Mouse (Mus musculus) layer of hippocampus, adult 2 months (tissue): ENCODE measurements around the gene Lsm12. TPM values are rescaled to one million over a fixed set of nuclear protein-coding genes. Genes with fewer than 3 reads are reported as not detected.

Experiments used
- DNase-seq, 2 experiments: peaks; one replicate each; pipeline ENCODE4 v3.0.0; 2022; ENCODE audit warnings: low spot score in 2 of 2
- H3K27ac ChIP-seq: fragments of 200-600 bp; 2 replicates; pipeline ENCODE4 v1.8.1; 2022
- H3K4me3 ChIP-seq: fragments of 200-600 bp; 2 replicates; pipeline ENCODE4 v1.8.1; 2022; ENCODE audit warnings: mild to moderate bottlenecking
- CTCF ChIP-seq: fragments of 200-600 bp; conservative IDR thresholded peaks from 2 replicates; pipeline ENCODE4 v1.8.1; 2022; ENCODE audit warnings: antibody characterized with exemption, mild to moderate bottlenecking, moderate library complexity
- total RNA-seq, 2 experiments: library from RNA; stranded (reverse); gene quantifications; 2 replicates each; pipeline ENCODE4 v1.2.3; 2021

Lsm12 gene
- total RNA-seq, 2 experiments from 2014 or later = 56.6 to 56.9 TPM

DNA sequence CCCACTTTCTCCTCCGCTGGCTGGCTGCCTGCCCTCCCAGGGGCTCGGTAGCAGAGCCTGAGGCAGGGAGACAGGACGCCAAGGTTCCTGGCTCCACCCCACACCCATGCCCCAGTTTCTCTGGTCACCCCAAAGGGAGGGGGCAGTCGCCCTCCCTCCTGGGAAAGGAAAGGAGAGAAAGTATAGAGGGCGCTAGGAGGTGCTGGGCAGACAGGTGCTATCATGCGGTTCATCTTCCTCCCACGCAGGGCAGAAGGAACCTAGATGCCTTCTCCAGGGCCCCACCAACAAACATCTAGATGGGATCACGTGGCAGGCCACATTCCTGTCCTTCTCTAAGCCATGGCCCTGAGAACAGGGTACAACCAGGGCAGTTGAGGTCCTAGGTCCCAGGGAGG is 36.9 kb upstream of the Lsm12 start:
- TF ChIP-seq CTCF = no peak
- no peak overlapping the region for H3K4me3 ChIP-seq
- H3K27ac ChIP-seq = peak overlapping the region; percentile 95
- no peak for DNase-seq

GRCm38 (mm10) chr11:102221243-102221953 is 36.3 kb upstream of the Lsm12 start:
- no peak overlapping the region for H3K4me3 ChIP-seq
- peak overlapping the region; percentile 95 for H3K27ac ChIP-seq
- DNase-seq = no peak
- TF ChIP-seq CTCF = no peak

DNA sequence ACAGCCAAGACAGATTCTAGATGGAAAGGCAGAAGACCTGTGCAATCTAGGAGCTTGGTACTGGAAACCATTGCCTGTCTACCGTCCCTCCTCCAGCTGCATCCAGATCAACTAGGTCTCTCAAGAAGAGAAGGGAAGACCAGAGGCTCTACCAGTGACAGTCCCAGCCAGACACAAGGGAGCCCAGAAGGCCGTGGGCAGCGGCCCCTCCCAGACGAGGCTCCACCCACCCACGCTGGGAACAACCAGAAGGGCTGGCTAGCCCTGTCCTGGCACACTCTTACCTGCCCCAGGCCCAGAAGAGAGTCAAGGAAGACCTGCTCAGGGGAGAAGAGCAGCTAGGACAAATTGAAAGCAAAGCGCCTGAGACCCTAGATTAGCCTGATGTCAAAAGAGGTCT is 35.4 kb upstream of the Lsm12 start:
- Histone ChIP-seq H3K27ac (peak overlapping the region; percentile 95; the same call in 1 of the 2 replicates), H3K4me3 (no peak overlapping the region)
- TF ChIP-seq CTCF = no peak
- no peak for DNase-seq

DNA sequence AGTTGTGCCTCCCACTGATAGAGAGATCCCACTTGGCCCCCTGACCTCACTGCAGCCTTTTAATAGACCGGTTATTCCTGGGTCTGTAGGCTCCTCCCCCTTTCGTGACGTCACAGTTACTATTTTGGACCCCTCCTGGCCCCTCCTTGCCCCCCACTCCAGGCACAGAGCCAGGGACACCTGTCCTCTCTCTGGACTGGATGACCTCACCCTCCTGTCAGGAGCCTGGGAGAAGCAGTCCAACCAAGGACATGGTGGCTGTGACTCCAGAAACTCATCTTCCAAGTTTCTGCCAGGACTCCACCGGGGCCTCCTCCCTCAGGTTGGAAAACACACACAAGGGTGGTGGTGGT is 34.9 kb upstream of the Lsm12 start:
- Histone ChIP-seq H3K27ac (peak overlapping the region; percentile 95), H3K4me3 (no peak overlapping the region)
- DNase-seq = no peak
- TF ChIP-seq CTCF = no peak

- no peak for TF ChIP-seq CTCF
- H3K27ac ChIP-seq = peak overlapping the region; percentile 95
- peak overlapping the region; percentile 57 for H3K4me3 ChIP-seq
- peak in 1 of 2 experiments; percentile 61 for DNase-seq
Measured at GRCm38 (mm10) chr11:102219247-102219993, 34.3 kb upstream of the Lsm12 start.

DNA sequence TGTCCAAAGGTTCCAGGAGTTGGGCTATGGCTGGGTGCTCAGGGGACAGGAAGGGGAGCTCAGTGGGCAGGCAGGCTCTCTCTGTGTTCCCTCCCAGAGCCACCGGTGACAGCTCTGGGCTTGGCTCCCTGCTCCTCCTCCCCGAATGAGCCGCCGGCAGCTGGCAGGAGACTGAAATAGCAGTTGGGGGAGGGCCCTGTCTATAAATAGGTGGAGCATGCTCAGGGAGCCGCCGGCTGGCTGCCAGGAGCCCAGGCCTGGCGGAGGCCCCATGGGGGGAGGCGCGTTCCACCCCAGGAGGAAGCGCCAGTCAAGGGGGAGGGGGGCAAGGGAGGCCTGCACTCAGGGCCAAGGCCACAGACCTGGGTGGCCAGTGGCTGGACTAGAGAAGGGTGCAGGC is 33.7 kb upstream of the Lsm12 start:
- peak; percentile 32 for TF ChIP-seq CTCF
- DNase-seq = peak; percentile 96 to 98
- Histone ChIP-seq H3K27ac (peak overlapping the region; percentile 95), H3K4me3 (peak overlapping the region; percentile 57)

- DNase-seq = no peak
- no peak for TF ChIP-seq CTCF
- Histone ChIP-seq H3K4me3 (peak overlapping the region; percentile 57), H3K27ac (peak overlapping the region; percentile 95)
Measured at GRCm38 (mm10) chr11:102217876-102218430, 32.9 kb upstream of the Lsm12 start.

DNA sequence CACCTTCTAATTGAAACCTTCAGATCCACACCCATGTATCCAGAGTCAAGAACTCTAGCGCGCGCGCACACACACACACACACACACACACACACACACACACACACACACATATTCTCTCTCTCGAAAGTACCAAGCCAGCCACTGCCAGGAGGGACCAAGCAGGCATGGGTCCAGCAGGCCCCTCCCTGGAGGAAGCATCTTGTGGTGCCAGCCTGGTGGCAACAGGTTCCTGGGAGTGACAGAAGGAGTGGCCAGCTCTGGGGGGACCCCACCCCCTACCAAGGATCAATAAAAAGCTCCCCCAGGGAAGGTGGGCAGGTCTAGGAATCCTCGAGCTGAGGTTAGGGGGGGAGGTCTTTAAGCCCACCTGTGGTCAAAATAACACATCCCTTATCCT is 32.3 kb upstream of the Lsm12 start:
- peak overlapping the region; percentile 95 for H3K27ac ChIP-seq
- DNase-seq = no peak
- no peak for TF ChIP-seq CTCF
- peak overlapping the region; percentile 57 for H3K4me3 ChIP-seq

DNA sequence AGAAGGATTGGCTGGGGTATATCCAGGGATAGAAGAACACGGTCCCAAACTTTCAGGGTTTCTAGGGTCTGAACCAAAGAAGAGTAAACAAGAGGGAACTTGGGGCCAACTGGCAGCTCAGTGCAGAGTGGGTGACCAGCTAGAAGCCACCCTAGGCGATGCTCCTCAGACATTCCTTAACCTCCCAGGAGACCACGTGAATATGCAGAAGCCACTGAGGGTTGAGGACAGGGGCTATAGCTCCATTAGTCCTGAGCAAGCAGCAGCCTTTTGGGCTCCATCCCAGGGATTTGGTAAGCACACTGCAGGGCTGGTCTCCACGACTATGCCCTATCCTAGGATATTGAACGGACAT is 31.8 kb upstream of the Lsm12 start:
- no peak for DNase-seq
- peak overlapping the region; percentile 60 for H3K27ac ChIP-seq
- TF ChIP-seq CTCF = no peak
- peak overlapping the region; percentile 40 for H3K4me3 ChIP-seq

GRCm38 (mm10) chr11:102216056-102216885 is 31.2 kb upstream of the Lsm12 start:
- H3K4me3 ChIP-seq = peak overlapping the region; percentile 40; the same call in 1 of the 2 replicates
- TF ChIP-seq CTCF = no peak
- H3K27ac ChIP-seq = peak overlapping the region; percentile 60
- no peak for DNase-seq

DNA sequence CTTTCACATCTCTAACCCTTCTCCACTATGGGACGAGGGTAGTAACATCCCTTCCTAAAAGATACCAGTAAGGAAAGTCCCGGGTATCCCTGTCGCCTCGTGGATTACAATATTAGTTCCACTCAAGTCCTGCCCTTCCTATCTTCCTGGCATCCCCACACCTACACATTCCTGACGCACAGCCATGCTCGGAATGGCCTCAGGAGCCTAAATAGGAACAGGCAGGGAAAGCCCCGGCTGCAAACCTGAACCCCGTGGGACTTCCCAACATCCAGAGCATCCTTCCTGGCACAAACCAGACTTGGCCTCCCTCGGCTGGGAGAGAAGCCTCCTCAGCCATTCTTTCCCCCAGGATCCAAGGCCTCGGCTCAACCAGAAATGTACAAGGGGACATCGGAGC is 30.4 kb upstream of the Lsm12 start:
- no peak for DNase-seq
- Histone ChIP-seq H3K4me3 (peak overlapping the region; percentile 2; the same call in 1 of the 2 replicates), H3K27ac (peak overlapping the region; percentile 60)
- no peak for TF ChIP-seq CTCF

GRCm38 (mm10) chr11:102214430-102215156 is 29.5 kb upstream of the Lsm12 start:
- Histone ChIP-seq H3K27ac (peak overlapping the region; percentile 60; the same call in 1 of the 2 replicates), H3K4me3 (no peak overlapping the region)
- TF ChIP-seq CTCF = no peak
- DNase-seq = no peak
